Mouse (Mus musculus): ENCODE results near the gene Tjp3. TPM values are rescaled to one million over a fixed set of nuclear protein-coding genes. Genes with fewer than 3 reads are reported as not detected.
A peak's percentile ranks its signal among the peaks of the same experiment; 100 is the strongest.

Tjp3 gene
- total RNA-seq, 4 experiments from 2014 or later = 0.23 to 1.00 (median 0.27) TPM; not detected in 1

- no peak for DNase-seq (ENCODE audit: low spot score in 2 of 2)
Measured at GRCm38 (mm10) chr10:81273842-81274241, 17.5 kb downstream of the Tjp3 start.

GRCm38 (mm10) chr10:81272356-81272755, 19.0 kb downstream of the Tjp3 start:
- DNase-seq (ENCODE audit: low spot score in 2 of 2) = no peak

- no peak for DNase-seq (ENCODE audit: low spot score in 2 of 2)
Measured at GRCm38 (mm10) chr10:81268643-81269412, 22.6 kb downstream of the Tjp3 start.

- DNase-seq (ENCODE audit: low spot score in 2 of 2) = peak in 1 of 2 experiments; percentile 85
Measured at GRCm38 (mm10) chr10:81268056-81268455, 23.3 kb downstream of the Tjp3 start.

- peak; percentile 93 to 96 for DNase-seq (ENCODE audit: low spot score in 2 of 2)
Measured at GRCm38 (mm10) chr10:81266211-81267105, 24.9 kb downstream of the Tjp3 start, which contains the start of the genes Mrpl54 and Apba3. Gene Mrpl54, minus strand, starts transcription at chr10:81266934. Gene Apba3, plus strand, starts transcription at chr10:81266960.

- DNase-seq (ENCODE audit: low spot score in 2 of 2) = no peak
Measured at GRCm38 (mm10) chr10:81265540-81265939, 25.8 kb downstream of the Tjp3 start.

- DNase-seq (ENCODE audit: low spot score in 2 of 2) = no peak
Measured at GRCm38 (mm10) chr10:81261025-81261424, 30.4 kb downstream of the Tjp3 start.

GRCm38 (mm10) chr10:81259225-81259884, 32.0 kb downstream of the Tjp3 start:
- no peak for DNase-seq (ENCODE audit: low spot score in 2 of 2)

- peak in 1 of 2 experiments; percentile 53 for DNase-seq (ENCODE audit: low spot score in 2 of 2)
Measured at GRCm38 (mm10) chr10:81257158-81258039, 34.0 kb downstream of the Tjp3 start.

GRCm38 (mm10) chr10:81254886-81255285, 36.5 kb downstream of the Tjp3 start:
- DNase-seq (ENCODE audit: low spot score in 2 of 2) = no peak

- DNase-seq (ENCODE audit: low spot score in 2 of 2) = peak; percentile 82 to 91
Measured at GRCm38 (mm10) chr10:81252424-81253419, 38.7 kb downstream of the Tjp3 start, which contains the start of gene Matk. Gene Matk, plus strand, starts transcription at chr10:81252935.

- DNase-seq (ENCODE audit: low spot score in 2 of 2) = no peak
Measured at GRCm38 (mm10) chr10:81249442-81249841, 41.9 kb downstream of the Tjp3 start.

- no peak for DNase-seq (ENCODE audit: low spot score in 2 of 2)
Measured at GRCm38 (mm10) chr10:81247804-81248203, 43.6 kb downstream of the Tjp3 start.

GRCm38 (mm10) chr10:81245166-81245565, 46.2 kb downstream of the Tjp3 start:
- DNase-seq (ENCODE audit: low spot score in 2 of 2) = no peak

GRCm38 (mm10) chr10:81244595-81244994, 46.8 kb downstream of the Tjp3 start:
- no peak for DNase-seq (ENCODE audit: low spot score in 2 of 2)

GRCm38 (mm10) chr10:81244146-81244545, 47.2 kb downstream of the Tjp3 start:
- no peak for DNase-seq (ENCODE audit: low spot score in 2 of 2)

- DNase-seq (ENCODE audit: low spot score in 2 of 2) = no peak
Measured at GRCm38 (mm10) chr10:81242021-81242420, 49.4 kb downstream of the Tjp3 start.

GRCm38 (mm10) chr10:81240876-81241275, 50.5 kb downstream of the Tjp3 start:
- DNase-seq (ENCODE audit: low spot score in 2 of 2) = no peak

GRCm38 (mm10) chr10:81238618-81239017, 52.8 kb downstream of the Tjp3 start:
- no peak for DNase-seq (ENCODE audit: low spot score in 2 of 2)

Data from left cerebral cortex, adult 8-10 months (tissue).